Mouse (Mus musculus) midbrain, embryonic 14.5 days (tissue): Measurements from ENCODE around the gene Anks3. TPM values are rescaled to one million over a fixed set of nuclear protein-coding genes. Genes with fewer than 3 reads are reported as not detected.

ENCODE experiments used
- ATAC-seq: fragments of 200-750 bp; cut with Nextera tagmentation; 2 replicates; pipeline ENCODE4 v1.8.0; 2017; ENCODE audit warnings: moderate number of reproducible peaks, moderate library complexity; ENCODE audit not compliant: low FRiP score, low TSS enrichment
- DNase-seq: peaks from one replicate; pipeline ENCODE4 v3.0.0-alpha.2; 2015
- H3K27ac ChIP-seq: fragments of 300-500 bp; sonication (generic); replicated peaks from 2 replicates; pipeline ENCODE4 v1.5.1; 2014; ENCODE audit warnings: mild to moderate bottlenecking, low read depth, low read length, moderate library complexity
- H3K27me3 ChIP-seq: fragments of 300-500 bp; sonication (generic); 2 replicates; pipeline ENCODE4 v1.6.1; 2014; ENCODE audit warnings: low read length, control low read depth, mixed read lengths; ENCODE audit not compliant: control insufficient read depth, insufficient read depth
- H3K36me3 ChIP-seq: fragments of 300-500 bp; sonication (generic); 2 replicates; pipeline ENCODE4 v1.6.1; 2014; ENCODE audit warnings: low read length, control low read depth; ENCODE audit not compliant: control insufficient read depth, insufficient read depth
- H3K4me1 ChIP-seq: fragments of 300-500 bp; sonication (generic); 2 replicates; pipeline ENCODE4 v1.6.1; 2014; ENCODE audit warnings: mild to moderate bottlenecking, antibody characterized with exemption, low read length, control low read depth; ENCODE audit not compliant: control insufficient read depth, insufficient read depth
- H3K4me2 ChIP-seq: fragments of 300-500 bp; sonication (generic); 2 replicates; pipeline ENCODE4 v1.6.1; 2014; ENCODE audit warnings: mild to moderate bottlenecking, low read length, moderate library complexity
- H3K4me3 ChIP-seq: fragments of 300-500 bp; sonication (generic); replicated peaks from 2 replicates; pipeline ENCODE4 v1.5.1; 2014; ENCODE audit warnings: low read depth, low read length
- H3K9ac ChIP-seq: fragments of 300-500 bp; sonication (generic); replicated peaks from 2 replicates; pipeline ENCODE4 v1.6.1; 2014; ENCODE audit warnings: mild to moderate bottlenecking, low read length, moderate library complexity
- H3K9me3 ChIP-seq: fragments of 300-500 bp; sonication (generic); 2 replicates; pipeline ENCODE4 v1.6.1; 2016; ENCODE audit warnings: low read length, control low read depth, mixed read lengths; ENCODE audit not compliant: control insufficient read depth
- WGBS: fragments of 180-500 bp; shearing (Covaris S2); extraction: QIAGEN DNeasy Blood & Tissue Kit; methylation state at CpG from one replicate; pipeline ENCODE4 v1.1.7; 2014; 5-methylcytosine and 5-hydroxymethylcytosine counted together
- polyA plus RNA-seq: library from polyadenylated mRNA; unstranded; fragments of >200 nt; fragmentation: Nextera tagmentation; extraction: Ambion mirVana; gene quantifications from 2 replicates; pipeline ENCODE4 v1.2.1, GENCODE M21; 2014

The Anks3 gene
- polyA plus RNA-seq, 1 experiment from 2014 or later = 70.6 TPM

GRCm38 (mm10) chr16:4971626-4972025 is 7.6 kb upstream of the Anks3 start:
- Histone ChIP-seq H3K4me3 (no peak overlapping the region), H3K4me1 (no peaks in the 10 kb centered on the region), H3K9ac (no peak overlapping the region), H3K27ac (no peak overlapping the region), H3K9me3 (no peaks in the 10 kb centered on the region), H3K36me3 (peaks cover 12% of the 10 kb centered on the region), H3K27me3 (no peaks in the 10 kb centered on the region), H3K4me2 (no peak overlapping the region)
- DNase-seq (no peak), ATAC-seq (no peak)
- 85% methylated on average over 4 of the region's 4 CpGs for WGBS

- Histone ChIP-seq H3K27ac (no peak overlapping the region), H3K4me3 (no peak overlapping the region), H3K9me3 (no peaks in the 10 kb centered on the region), H3K9ac (no peak overlapping the region), H3K4me1 (peaks cover 6% of the 10 kb centered on the region; the same call in 1 of the 2 replicates), H3K4me2 (no peak overlapping the region), H3K27me3 (no peaks in the 10 kb centered on the region), H3K36me3 (peaks cover 12% of the 10 kb centered on the region)
- DNase-seq (no peak), ATAC-seq (no peak)
- 94% methylated on average over 5 of the region's 5 CpGs for WGBS
Measured at GRCm38 (mm10) chr16:4969055-4969843, 5.2 kb upstream of the Anks3 start.

- WGBS = 70% methylated on average over 3 of the region's 3 CpGs
- no peak overlapping the region for H3K27ac ChIP-seq
- H3K4me2 ChIP-seq = no peak overlapping the region
- H3K9ac ChIP-seq = no peak overlapping the region
- no peak overlapping the region for H3K4me3 ChIP-seq
- ATAC-seq (no peak), DNase-seq (no peak)
- no peaks in the 10 kb centered on the region for H3K9me3 ChIP-seq
- H3K27me3 ChIP-seq = no peaks in the 10 kb centered on the region
- H3K36me3 ChIP-seq = peaks cover 12% of the 10 kb centered on the region
- H3K4me1 ChIP-seq = peaks cover 7% of the 10 kb centered on the region
Measured at GRCm38 (mm10) chr16:4968426-4968825, 4.4 kb upstream of the Anks3 start.

GRCm38 (mm10) chr16:4965392-4966129 is 1.6 kb upstream of the Anks3 start:
- 88% methylated on average over 8 of the region's 8 CpGs for WGBS
- Histone ChIP-seq H3K9me3 (no peaks in the 10 kb centered on the region), H3K36me3 (peaks cover 12% of the 10 kb centered on the region), H3K27me3 (no peaks in the 10 kb centered on the region), H3K4me2 (peak overlapping the region; percentile 77; the same call in 1 of the 2 replicates), H3K4me3 (peak overlapping the region; percentile 92; the same call in 1 of the 2 replicates), H3K4me1 (peaks cover 13% of the 10 kb centered on the region), H3K9ac (no peak overlapping the region), H3K27ac (no peak overlapping the region)
- ATAC-seq (no peak), DNase-seq (no peak)

- Histone ChIP-seq H3K27me3 (no peaks in the 10 kb centered on the region), H3K9ac (peak overlapping the region; percentile 88), H3K4me2 (peak overlapping the region; percentile 77), H3K9me3 (no peaks in the 10 kb centered on the region), H3K36me3 (peaks cover 19% of the 10 kb centered on the region), H3K4me1 (peaks cover 13% of the 10 kb centered on the region), H3K27ac (peak overlapping the region; percentile 86), H3K4me3 (peak overlapping the region; percentile 92)
- DNase-seq (peak; percentile 49), ATAC-seq (peak; percentile 15)
- WGBS = 22% methylated on average over 13 of the region's 13 CpGs
Measured at GRCm38 (mm10) chr16:4964731-4965391, 856 bp upstream of the Anks3 start.

GRCm38 (mm10) chr16:4963346-4963745 is 659 bp downstream of the Anks3 start:
- no peaks in the 10 kb centered on the region for H3K9me3 ChIP-seq
- H3K4me3 ChIP-seq = peak overlapping the region; percentile 92
- DNase-seq (no peak), ATAC-seq (no peak)
- H3K4me1 ChIP-seq = peaks cover 13% of the 10 kb centered on the region
- no peaks in the 10 kb centered on the region for H3K27me3 ChIP-seq
- H3K36me3 ChIP-seq = peaks cover 11% of the 10 kb centered on the region
- H3K9ac ChIP-seq = peak overlapping the region; percentile 88
- H3K27ac ChIP-seq = no peak overlapping the region
- H3K4me2 ChIP-seq = peak overlapping the region; percentile 77
- WGBS = 43% methylated on average over 9 of the region's 9 CpGs

- 93% methylated on average over 8 of the region's 8 CpGs for WGBS
- Histone ChIP-seq H3K36me3 (peaks cover 36% of the 10 kb centered on the region), H3K4me1 (peaks cover 11% of the 10 kb centered on the region)
Measured at GRCm38 (mm10) chr16:4960260-4960659, 3.7 kb downstream of the Anks3 start.

GRCm38 (mm10) chr16:4957446-4957845 is 6.6 kb downstream of the Anks3 start:
- H3K36me3 ChIP-seq = peaks cover 64% of the 10 kb centered on the region
- no peak for ATAC-seq

More at GRCm38 (mm10) chr16:4960260-4960659, 3.7 kb downstream of the Anks3 start:
- H3K9me3 ChIP-seq = no peaks in the 10 kb centered on the region
- ATAC-seq = no peak
- no peak overlapping the region for H3K27ac ChIP-seq
- no peak overlapping the region for H3K9ac ChIP-seq
- no peak overlapping the region for H3K4me3 ChIP-seq
- H3K27me3 ChIP-seq = no peaks in the 10 kb centered on the region
- DNase-seq = no peak
- H3K4me2 ChIP-seq = no peak overlapping the region

More at GRCm38 (mm10) chr16:4957446-4957845, 6.6 kb downstream of the Anks3 start:
- Histone ChIP-seq H3K27ac (no peak overlapping the region), H3K4me2 (no peak overlapping the region), H3K4me3 (no peak overlapping the region), H3K9ac (no peak overlapping the region), H3K27me3 (no peaks in the 10 kb centered on the region), H3K9me3 (no peaks in the 10 kb centered on the region), H3K4me1 (no peaks in the 10 kb centered on the region)
- DNase-seq = no peak
- 95% methylated on average over 3 of the region's 3 CpGs for WGBS
